Mouse (Mus musculus) heart, adult 18-20 months (tissue): ENCODE measurements around the gene Nubp2. TPM values are rescaled to one million over a fixed set of nuclear protein-coding genes. Genes with fewer than 3 reads are reported as not detected.

Experiments used
- DNase-seq, 2 experiments: peaks; one replicate each; pipeline ENCODE4 v3.0.0; 2021 to 2022; ENCODE audit warnings: mixed read lengths in 1 of 2
- total RNA-seq, 2 experiments: library from RNA; stranded (reverse); gene quantifications; 2 replicates each; pipeline ENCODE4 v1.2.3; 2021

Nubp2 gene
- total RNA-seq, 2 experiments from 2014 or later = 20.0 to 21.3 TPM

DNA sequence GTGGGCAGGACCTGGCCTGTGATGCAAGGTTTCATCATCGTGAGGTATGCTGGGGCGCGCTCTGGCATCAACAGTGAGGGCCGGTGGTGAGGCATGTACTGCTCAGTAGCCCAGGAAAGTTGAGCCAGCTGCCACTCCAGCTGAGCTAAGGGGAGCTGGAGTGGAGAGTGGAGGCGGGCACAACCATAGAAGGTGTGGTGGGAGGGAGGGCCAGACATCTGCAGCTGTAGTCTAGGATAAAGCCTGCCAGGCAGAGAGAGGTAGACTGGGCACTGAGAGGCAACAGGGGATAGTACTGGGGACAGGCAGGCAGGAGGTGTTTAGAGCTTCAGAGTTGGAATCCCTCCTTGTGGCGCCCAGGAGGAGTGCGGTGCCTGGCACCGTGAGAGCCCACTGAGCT lies 26.1 kb downstream of the Nubp2 start:
- no peak for DNase-seq

DNA sequence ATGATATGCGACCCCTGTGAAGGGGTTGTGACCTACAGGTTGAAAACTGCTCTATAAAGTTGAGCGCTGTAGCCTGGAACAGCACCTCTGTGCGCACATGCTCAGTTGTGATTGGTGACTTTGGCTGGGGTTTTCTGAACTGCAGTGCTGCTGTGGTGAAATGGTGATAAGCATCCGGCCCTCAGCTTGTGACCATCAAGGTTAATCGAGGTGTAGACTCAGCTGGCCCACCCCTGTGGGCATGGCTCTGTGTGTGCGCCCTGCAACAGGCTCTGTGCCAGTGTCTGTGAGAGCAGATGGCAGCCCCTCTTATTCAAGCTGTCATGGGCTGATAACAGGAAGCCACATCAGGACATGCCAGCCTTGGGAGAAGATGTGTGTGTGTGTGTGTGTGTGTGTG lies 27.2 kb downstream of the Nubp2 start:
- no peak for DNase-seq

- DNase-seq = no peak
These were observed 28.2 kb downstream of the Nubp2 start for GRCm38 (mm10) chr17:24857831-24858470.

DNA sequence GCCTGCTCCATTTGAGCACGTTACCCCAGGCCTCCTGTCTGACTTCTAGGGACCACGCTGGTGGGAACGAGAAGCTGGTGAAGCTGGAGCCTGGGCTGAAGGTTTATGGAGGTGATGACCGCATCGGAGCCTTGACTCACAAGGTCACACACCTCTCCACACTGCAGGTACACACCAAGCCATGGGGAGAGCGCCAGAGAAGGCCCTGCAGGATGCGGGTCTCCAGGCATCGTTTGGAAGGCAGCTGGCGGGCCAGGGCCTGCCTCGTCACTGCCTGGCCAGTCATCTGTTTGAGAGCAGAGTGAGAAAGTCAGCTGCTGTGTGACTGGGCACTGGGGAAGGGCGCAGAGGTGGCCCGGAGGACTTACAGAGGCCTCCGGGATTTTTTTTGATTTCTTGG lies 29.6 kb downstream of the Nubp2 start:
- no peak for DNase-seq

- no peak for DNase-seq
These were observed 30.2 kb downstream of the Nubp2 start for GRCm38 (mm10) chr17:24855838-24856464.

DNA sequence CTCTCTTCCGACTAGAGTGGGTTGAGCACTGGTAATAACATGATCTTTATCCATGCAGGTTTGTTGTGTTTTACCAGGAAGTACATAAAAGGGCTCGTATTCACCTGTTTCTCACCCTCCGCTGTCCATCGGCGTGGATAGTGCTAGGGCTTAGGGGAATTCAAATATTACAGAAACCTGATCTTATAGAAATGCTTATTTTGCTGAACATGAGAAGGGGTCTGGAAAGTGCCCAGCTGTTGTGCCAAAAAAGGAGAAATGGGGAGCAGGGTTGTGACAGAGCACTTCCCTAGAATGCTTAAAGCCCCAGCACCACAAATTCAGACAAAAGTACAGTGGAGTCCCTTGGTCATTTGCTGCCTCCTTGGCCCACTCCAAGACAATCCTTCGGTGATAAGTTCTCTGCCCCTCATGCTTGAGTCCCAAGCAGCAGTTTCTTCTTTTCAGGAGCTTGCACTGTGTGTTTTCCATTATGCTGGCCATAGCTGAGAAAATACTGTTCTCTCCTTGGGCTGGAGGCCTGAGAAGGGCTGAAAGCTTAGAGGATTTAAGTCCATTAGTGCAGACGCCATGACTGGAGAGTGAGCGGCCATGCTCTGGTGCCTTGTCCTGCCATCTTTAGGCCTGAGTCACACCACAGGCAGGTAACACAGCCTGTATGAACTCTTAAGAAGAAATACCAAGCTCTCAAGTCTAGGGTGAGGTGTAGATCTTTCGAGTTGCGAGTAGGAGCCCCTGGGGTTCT lies 34.6 kb downstream of the Nubp2 start:
- DNase-seq = peak; percentile 18 to 26

GRCm38 (mm10) chr17:24850773-24851127 lies 35.4 kb downstream of the Nubp2 start:
- DNase-seq = no peak

- DNase-seq = peak; percentile 96 to 99
These were observed 35.9 kb downstream of the Nubp2 start, which contains the start of gene Fahd1 for GRCm38 (mm10) chr17:24850065-24850772. Gene Fahd1 (minus strand): TSS chr17:24850364.

GRCm38 (mm10) chr17:24849733-24850064 lies 36.5 kb downstream of the Nubp2 start:
- DNase-seq = no peak

GRCm38 (mm10) chr17:24848600-24849031 lies 37.5 kb downstream of the Nubp2 start:
- peak in 1 of 2 experiments; percentile 16 for DNase-seq

DNA sequence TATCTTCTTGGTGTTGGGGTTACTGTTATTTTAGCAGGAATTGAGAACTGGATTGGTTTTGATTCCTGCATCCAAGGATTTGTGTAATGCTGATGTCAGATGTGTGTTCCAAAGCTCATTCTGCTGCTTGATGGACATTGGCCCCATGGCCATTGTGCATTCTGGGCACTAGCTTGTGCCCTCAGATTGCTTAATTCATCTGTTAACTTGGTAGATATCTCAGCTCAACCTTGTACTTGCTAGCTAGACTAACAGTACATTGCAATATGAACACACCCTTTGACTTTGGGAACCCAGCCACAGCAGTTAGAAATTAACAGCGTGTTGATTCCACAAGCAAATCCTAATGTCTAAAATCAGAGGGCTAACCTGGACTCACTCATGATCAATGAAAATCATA lies 38.8 kb downstream of the Nubp2 start:
- no peak for DNase-seq

DNA sequence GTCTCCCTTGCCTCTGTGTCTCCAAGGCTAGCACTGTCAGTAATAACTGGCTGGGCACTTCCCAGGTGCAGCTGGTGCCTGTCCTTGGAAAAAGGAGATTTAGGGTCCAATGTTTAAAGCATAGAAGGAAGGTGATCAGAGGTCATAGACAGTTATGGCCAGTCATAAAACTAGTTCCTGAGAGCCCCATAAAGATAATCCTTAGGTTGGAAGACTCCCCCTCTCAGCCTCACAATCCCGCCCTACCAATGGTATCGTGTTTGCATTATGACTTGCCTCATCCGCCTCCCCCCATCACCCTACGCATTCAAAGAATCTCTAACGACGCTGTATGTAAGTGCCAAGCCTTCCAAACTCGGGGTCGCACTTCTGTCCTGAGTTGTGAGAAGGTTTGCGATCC lies 41.6 kb downstream of the Nubp2 start:
- DNase-seq = no peak

DNA sequence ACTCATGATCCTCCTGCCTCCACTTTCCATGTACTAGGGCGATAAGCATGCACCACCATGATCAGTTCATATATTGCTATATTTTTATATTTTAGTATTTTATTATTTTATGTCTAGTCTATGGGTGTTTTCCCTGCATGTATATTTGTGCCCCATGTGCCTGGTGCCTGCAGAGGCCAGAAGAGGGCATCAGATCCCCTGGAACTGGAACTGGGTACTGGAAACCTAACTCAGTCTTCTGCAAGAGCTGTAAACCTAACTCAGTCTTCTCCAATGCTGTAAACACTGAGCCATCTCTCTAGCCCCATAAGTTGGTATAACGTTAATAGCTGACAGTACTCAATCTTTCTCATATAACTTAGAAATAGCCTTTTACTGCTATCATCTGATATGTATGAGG lies 43.5 kb downstream of the Nubp2 start:
- DNase-seq = no peak

- no peak for DNase-seq
These were observed 45.0 kb downstream of the Nubp2 start for GRCm38 (mm10) chr17:24841133-24841532.

DNA sequence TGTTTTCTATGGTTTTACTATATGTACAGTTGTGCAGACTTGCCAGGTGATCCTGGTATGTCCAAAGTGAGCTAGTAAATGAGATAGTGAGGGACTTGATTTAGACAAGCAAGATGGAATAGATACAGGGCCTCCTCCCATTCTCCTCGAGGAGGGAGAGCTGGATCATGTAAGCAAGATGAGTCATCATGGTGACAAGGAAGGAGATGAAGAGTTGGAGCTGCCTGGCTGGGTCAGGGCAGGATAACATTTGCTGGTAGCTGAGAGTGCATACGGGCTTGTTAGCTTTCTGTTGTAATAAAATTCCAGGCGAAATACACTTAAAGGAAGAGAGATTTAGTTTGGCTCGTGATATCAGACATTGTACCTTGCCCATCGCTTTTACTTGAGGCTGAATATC lies 45.8 kb downstream of the Nubp2 start:
- DNase-seq = no peak

DNA sequence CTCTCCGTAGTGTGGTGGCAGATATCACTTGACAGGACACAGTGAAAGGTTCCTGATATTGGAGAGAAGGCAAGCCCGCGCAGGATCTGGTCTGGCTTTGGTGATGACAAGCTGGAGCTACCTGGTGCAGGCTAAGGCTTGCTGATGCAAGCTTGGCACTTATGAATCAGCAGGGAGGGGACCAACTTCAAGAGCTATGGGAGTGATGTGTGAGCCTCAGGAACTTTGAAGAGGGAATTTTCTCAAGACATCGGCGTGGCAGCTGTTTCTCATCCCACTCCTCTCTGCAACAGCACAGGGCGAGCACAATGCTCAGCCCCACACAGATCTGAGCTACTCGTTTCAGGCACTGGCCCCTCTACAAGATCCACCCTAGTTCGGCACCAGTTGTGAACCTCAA lies 46.3 kb downstream of the Nubp2 start, which contains the start of gene Hagh:
Gene Hagh (plus strand): TSS at position 302 of the 400 bp plus-strand sequence.
- no peak for DNase-seq

Other genes with a start within 250 kb of the Nubp2 start
- gene Slc9a3r2, start 236.0 kb downstream of the Nubp2 start, total RNA-seq = 100 to 1,000 TPM in 1 of 2 experiments, 10 to 100 TPM in 1; 88.2 to 103 TPM
- gene Npw, start 227.9 kb downstream of the Nubp2 start, total RNA-seq = not detected
- 10 to 100 TPM; 16.4 to 17.2 TPM for gene Zfp598, start 216.7 kb downstream of the Nubp2 start, total RNA-seq
- gene Syngr3, start 196.4 kb downstream of the Nubp2 start, total RNA-seq = under 1 TPM in 1 of 2 experiments, not detected in 1; 0.17 TPM
- gene Gfer, start 190.2 kb downstream of the Nubp2 start, total RNA-seq = 10 to 100 TPM; 24.0 to 24.3 TPM
- under 1 TPM; 0.77 to 0.99 TPM for gene Noxo1, start 190.1 kb downstream of the Nubp2 start, total RNA-seq
- 10 to 100 TPM; 18.0 to 20.1 TPM for gene Tbl3, start 178.7 kb downstream of the Nubp2 start, total RNA-seq
- gene Rnf151, start 168.3 kb downstream of the Nubp2 start, total RNA-seq = not detected
- gene Rps2, start 168.2 kb downstream of the Nubp2 start, total RNA-seq = 100 to 1,000 TPM; 701 to 738 TPM
- 1,000 to 10,000 TPM in 1 of 2 experiments, 100 to 1,000 TPM in 1; 976 to 1,178 TPM for gene Ndufb10, start 161.9 kb downstream of the Nubp2 start, total RNA-seq
- 100 to 1,000 TPM; 390 to 433 TPM for gene Rpl3l, start 158.5 kb downstream of the Nubp2 start, total RNA-seq
- gene Msrb1, start 149.7 kb downstream of the Nubp2 start, total RNA-seq = 100 to 1,000 TPM; 181 to 183 TPM
- gene Hs3st6, start 133.4 kb downstream of the Nubp2 start, total RNA-seq = under 1 TPM in 1 of 2 experiments, not detected in 1; 0.33 TPM
- gene Meiob, start 82.1 kb downstream of the Nubp2 start, total RNA-seq = under 1 TPM in 1 of 2 experiments, not detected in 1; 0.15 TPM
- 10 to 100 TPM; 86.0 to 91.0 TPM for gene Hagh, start 46.2 kb downstream of the Nubp2 start, total RNA-seq
- 10 to 100 TPM; 92.1 to 96.6 TPM for gene Fahd1, start 36.0 kb downstream of the Nubp2 start, total RNA-seq
- gene Igfals, start 20.4 kb downstream of the Nubp2 start, total RNA-seq = 10 to 100 TPM; 12.0 to 12.4 TPM
- gene Spsb3, start 294 bp upstream of the Nubp2 start, total RNA-seq = 10 to 100 TPM; 28.1 to 34.0 TPM
- 10 to 100 TPM; 18.4 to 22.3 TPM for gene Eme2, start 8.7 kb upstream of the Nubp2 start, total RNA-seq
- 100 to 1,000 TPM in 1 of 2 experiments, 10 to 100 TPM in 1; 99.9 to 125 TPM for gene Mrps34, start 8.8 kb upstream of the Nubp2 start, total RNA-seq
- gene Nme3, start 10.2 kb upstream of the Nubp2 start, total RNA-seq = 10 to 100 TPM; 33.8 to 36.0 TPM
- 10 to 100 TPM; 55.9 to 64.8 TPM for gene Mapk8ip3, start 50.6 kb upstream of the Nubp2 start, total RNA-seq
- gene Jpt2, start 74.3 kb upstream of the Nubp2 start, total RNA-seq = 10 to 100 TPM in 1 of 2 experiments, 1 to 10 TPM in 1; 8.9 to 11.2 TPM
- 10 to 100 TPM in 1 of 2 experiments, 1 to 10 TPM in 1; 9.5 to 10.7 TPM for gene Cramp1l, start 129.4 kb upstream of the Nubp2 start, total RNA-seq
- 1 to 10 TPM; 3.5 to 5.5 TPM for gene Ift140, start 129.7 kb upstream of the Nubp2 start, total RNA-seq
- gene Tmem204, start 197.2 kb upstream of the Nubp2 start, total RNA-seq = 10 to 100 TPM; 41.5 to 48.0 TPM
- gene Telo2, start 229.6 kb upstream of the Nubp2 start, total RNA-seq = 10 to 100 TPM; 11.1 to 14.5 TPM
- 1 to 10 TPM; 2.5 to 3.0 TPM for gene Ptx4, start 234.4 kb upstream of the Nubp2 start, total RNA-seq
- gene Clcn7, start 247.0 kb upstream of the Nubp2 start, total RNA-seq = 10 to 100 TPM; 26.2 to 31.3 TPM